Mouse (Mus musculus): ENCODE results near the gene Prss27.

DNA sequence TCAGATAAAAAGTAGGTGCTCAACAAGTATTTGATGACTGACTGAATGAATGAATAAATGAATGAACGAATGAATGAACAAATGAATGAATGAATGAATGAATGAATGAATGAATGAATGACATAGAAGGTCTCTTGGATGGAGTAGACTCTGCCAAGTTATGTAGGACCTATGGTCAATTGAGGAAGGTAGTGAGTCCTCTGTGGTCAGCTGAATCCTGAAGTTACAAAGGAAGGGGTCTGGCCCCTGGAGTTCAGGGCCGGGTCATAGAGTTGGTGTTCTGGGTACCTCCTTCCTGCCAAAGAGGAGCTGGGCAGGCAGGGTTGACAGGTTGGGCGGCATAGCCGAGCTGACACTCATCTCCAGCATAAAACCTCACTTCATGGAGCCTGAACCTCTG is at the start of gene Prss27:
- no peak for TF ChIP-seq POLR2A (IDR thresholded peaks at IDR 0.05; ENCODE audit: borderline replicate concordance, control insufficient read depth, low read depth, low read length)
- TF ChIP-seq CTCF (IDR thresholded peaks at IDR 0.05; ENCODE audit: control insufficient read depth, insufficient read depth, low read length): no peak

All from bone marrow, adult 2 months (tissue).